Mouse (Mus musculus) hindbrain, embryonic 13.5 days (tissue): Measurements from ENCODE around the gene Epop. TPM values are rescaled to one million over a fixed set of nuclear protein-coding genes. Genes with fewer than 3 reads are reported as not detected.

Experiments
- ATAC-seq: fragments of 200-750 bp; cut with Nextera tagmentation; 2 replicates; pipeline ENCODE4 v1.8.0; 2017; ENCODE audit warnings: moderate TSS enrichment; ENCODE audit not compliant: low FRiP score
- H3K27ac ChIP-seq: fragments of 300-500 bp; sonication (generic); 2 replicates; pipeline ENCODE4 v1.5.1; 2015; ENCODE audit warnings: inconsistent platforms, mild to moderate bottlenecking, moderate library complexity
- H3K27me3 ChIP-seq: fragments of 300-500 bp; sonication (generic); 2 replicates; pipeline ENCODE4 v1.6.1; 2015; ENCODE audit warnings: mild to moderate bottlenecking, inconsistent platforms
- H3K36me3 ChIP-seq: fragments of 300-500 bp; sonication (generic); 2 replicates; pipeline ENCODE4 v1.6.1; 2015; ENCODE audit warnings: mild to moderate bottlenecking, inconsistent platforms
- H3K4me1 ChIP-seq: fragments of 300-500 bp; sonication (generic); replicated peaks from 2 replicates; pipeline ENCODE4 v1.6.1; 2015; ENCODE audit warnings: inconsistent platforms
- H3K4me2 ChIP-seq: fragments of 300-500 bp; sonication (generic); 2 replicates; pipeline ENCODE4 v1.6.1; 2015; ENCODE audit warnings: inconsistent platforms, mild to moderate bottlenecking, moderate library complexity
- H3K4me3 ChIP-seq: fragments of 300-500 bp; sonication (generic); 2 replicates; pipeline ENCODE4 v1.5.1; 2015; ENCODE audit warnings: mild to moderate bottlenecking, inconsistent platforms
- H3K9ac ChIP-seq: fragments of 300-500 bp; sonication (generic); 2 replicates; pipeline ENCODE4 v1.6.1; 2015; ENCODE audit warnings: mild to moderate bottlenecking, inconsistent platforms
- H3K9me3 ChIP-seq: fragments of 300-500 bp; sonication (generic); 2 replicates; pipeline ENCODE4 v1.6.1; 2016; ENCODE audit warnings: inconsistent platforms
- WGBS: fragments of 180-500 bp; shearing (Covaris S2); methylation state at CpG from one replicate; pipeline ENCODE4 v1.1.7; 2015; 5-methylcytosine and 5-hydroxymethylcytosine counted together
- microRNA-seq: library from miRNA; unstranded; fragments of <30 nt; microRNA quantifications from one replicate; pipeline ENCODE4, GENCODE M21; 2016
- polyA plus RNA-seq: library from polyadenylated mRNA; unstranded; fragments of >200 nt; fragmentation: Nextera tagmentation; extraction: Ambion mirVana; gene quantifications from 2 replicates; pipeline ENCODE4 v1.2.1, GENCODE M21; 2015

Gene Epop
- polyA plus RNA-seq, 1 experiment from 2014 or later: 3.0 TPM

DNA sequence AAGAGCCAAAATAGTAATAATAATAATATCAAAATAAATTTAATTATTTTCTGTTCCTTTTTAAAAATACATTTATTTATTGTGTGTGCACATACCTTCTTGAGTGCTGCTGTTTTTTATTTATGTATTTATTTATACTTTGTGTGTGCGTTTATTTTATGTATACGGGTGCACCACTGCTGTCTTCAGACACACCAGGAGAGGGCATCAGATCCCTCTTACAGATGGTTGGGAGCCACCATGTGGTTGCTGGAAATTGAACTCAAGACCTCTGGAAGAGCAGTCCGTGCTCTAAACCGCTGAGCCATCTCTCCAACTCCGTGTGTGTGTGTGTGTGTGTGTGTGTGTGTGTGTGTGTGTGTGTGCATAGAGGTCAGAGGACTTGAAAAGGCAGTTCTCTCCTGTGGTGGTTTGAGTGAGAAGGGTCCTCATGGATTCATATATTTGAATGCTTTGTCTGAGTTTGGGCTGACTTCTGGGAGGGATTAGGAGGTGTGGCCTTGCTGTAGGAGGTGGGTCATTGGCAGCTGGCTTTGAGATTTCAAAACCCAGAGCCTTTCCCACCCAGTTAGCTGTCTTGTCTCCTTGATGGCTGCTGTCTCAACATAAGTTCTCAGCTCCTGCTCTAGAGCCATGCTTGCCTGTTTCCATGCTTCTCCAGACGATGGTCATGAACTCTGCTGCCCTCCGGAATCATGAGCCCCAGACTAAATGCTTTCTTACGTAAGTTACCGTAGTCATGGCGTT lies 31.4 kb downstream of the Epop start:
- no peak for ATAC-seq
- no peaks in the 10 kb centered on the region for H3K9me3 ChIP-seq
- 77% methylated on average over 10 of the region's 10 CpGs for WGBS

DNA sequence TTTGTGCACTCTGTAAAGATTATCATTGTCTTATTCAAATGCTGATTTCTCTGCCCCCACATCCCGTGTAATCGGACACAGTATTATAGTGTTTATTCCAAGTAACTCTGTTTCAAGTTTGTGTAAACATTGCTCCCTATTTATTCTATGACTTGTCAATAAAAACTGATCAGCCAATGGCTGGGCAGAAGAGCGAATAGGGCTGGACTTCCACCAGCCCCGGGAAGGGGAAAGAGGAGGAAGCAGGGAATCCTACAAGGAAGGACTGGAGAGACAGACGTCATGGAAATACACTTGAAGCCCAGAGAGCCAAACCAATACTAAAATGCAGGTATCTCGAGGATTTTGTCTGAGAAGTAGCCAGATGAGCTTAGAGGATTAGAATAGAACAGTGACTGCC lies 35.4 kb downstream of the Epop start:
- 52% methylated on average over 6 of the region's 6 CpGs for WGBS
- no peak for ATAC-seq

More for the DNA sequence above, 31.4 kb downstream of the Epop start:
- H3K4me1 ChIP-seq: no peaks in the 10 kb centered on the region
- H3K36me3 ChIP-seq: no peaks in the 10 kb centered on the region
- H3K27ac ChIP-seq: no peak overlapping the region
- no peak overlapping the region for H3K4me3 ChIP-seq
- no peak overlapping the region for H3K4me2 ChIP-seq
- H3K27me3 ChIP-seq: no peaks in the 10 kb centered on the region
- H3K9ac ChIP-seq: no peak overlapping the region

DNA sequence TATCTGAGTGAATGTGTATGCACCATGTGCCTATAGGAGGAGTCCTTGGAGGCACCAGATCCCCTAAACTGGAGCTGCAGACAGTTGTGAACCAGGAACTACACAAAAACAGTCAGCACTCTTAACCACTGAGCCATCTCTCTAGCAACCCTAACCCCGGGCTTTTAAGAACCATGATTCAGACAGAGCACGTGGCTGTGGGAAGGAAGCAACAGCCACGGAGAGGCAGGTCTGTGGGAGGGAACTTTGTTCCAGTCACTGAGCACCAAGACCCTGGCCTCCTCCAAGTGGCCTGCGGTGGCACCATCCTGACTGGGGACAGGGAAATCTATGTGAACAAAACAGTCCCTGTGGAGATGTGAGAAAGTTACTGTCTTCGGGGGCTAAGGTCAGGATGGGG lies 37.6 kb downstream of the Epop start:
- Histone ChIP-seq H3K27ac (no peak overlapping the region), H3K36me3 (no peaks in the 10 kb centered on the region), H3K4me1 (peaks cover 14% of the 10 kb centered on the region), H3K4me2 (no peak overlapping the region), H3K9me3 (no peaks in the 10 kb centered on the region), H3K9ac (no peak overlapping the region), H3K4me3 (no peak overlapping the region), H3K27me3 (peaks cover 18% of the 10 kb centered on the region)
- no peak for ATAC-seq
- 36% methylated on average over 5 of the region's 5 CpGs for WGBS

More for the DNA sequence above, 35.4 kb downstream of the Epop start:
- H3K9me3 ChIP-seq: no peaks in the 10 kb centered on the region
- H3K4me3 ChIP-seq: no peak overlapping the region
- no peak overlapping the region for H3K4me2 ChIP-seq
- H3K27me3 ChIP-seq: peaks cover 12% of the 10 kb centered on the region
- no peak overlapping the region for H3K9ac ChIP-seq
- no peaks in the 10 kb centered on the region for H3K36me3 ChIP-seq
- H3K27ac ChIP-seq: no peak overlapping the region
- peaks cover 11% of the 10 kb centered on the region for H3K4me1 ChIP-seq

DNA sequence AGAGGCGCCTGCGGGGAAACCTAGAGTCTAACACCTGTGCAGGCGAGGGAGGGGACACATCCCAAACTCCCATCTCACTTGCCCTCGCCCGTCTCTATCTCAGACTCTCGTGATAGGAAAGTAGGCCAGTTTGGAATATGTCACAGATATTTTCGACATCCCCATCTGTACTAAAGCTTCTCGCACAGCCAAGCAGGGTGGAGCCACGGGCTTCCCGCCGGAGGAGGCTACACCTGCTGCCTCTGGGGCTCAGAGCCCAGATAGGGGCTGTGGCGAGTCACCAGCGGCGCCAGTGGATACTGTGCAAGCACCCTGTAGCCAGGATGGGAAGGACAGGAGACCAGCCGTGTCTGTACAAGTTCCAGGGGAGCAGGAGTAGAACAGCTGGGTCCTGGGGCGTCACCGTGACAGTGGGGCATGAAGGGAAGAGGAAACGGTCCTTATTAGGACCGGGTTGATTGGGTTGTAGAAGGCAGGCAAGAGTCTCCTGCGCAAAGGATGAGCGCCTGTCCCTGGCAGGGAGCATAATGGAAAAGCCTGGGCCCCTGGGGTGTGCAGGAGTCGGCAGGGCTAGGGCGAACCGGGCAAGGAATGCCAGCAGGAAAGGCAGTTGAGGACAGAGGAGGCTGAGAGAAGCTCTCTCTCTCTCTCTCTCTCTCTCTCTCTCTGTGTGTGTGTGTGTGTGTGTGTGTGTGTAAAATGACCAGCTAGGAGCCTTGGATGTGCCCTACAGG lies 39.1 kb downstream of the Epop start:
- 32% methylated on average over 24 of the region's 24 CpGs for WGBS
- Histone ChIP-seq H3K9me3 (no peaks in the 10 kb centered on the region), H3K27me3 (peaks cover 18% of the 10 kb centered on the region), H3K4me3 (no peak overlapping the region), H3K36me3 (no peaks in the 10 kb centered on the region), H3K9ac (peak overlapping the region; percentile 35; the same call in 1 of the 2 replicates), H3K4me1 (peaks cover 14% of the 10 kb centered on the region), H3K27ac (no peak overlapping the region), H3K4me2 (peak overlapping the region; percentile 13; the same call in 1 of the 2 replicates)
- ATAC-seq: no peak

DNA sequence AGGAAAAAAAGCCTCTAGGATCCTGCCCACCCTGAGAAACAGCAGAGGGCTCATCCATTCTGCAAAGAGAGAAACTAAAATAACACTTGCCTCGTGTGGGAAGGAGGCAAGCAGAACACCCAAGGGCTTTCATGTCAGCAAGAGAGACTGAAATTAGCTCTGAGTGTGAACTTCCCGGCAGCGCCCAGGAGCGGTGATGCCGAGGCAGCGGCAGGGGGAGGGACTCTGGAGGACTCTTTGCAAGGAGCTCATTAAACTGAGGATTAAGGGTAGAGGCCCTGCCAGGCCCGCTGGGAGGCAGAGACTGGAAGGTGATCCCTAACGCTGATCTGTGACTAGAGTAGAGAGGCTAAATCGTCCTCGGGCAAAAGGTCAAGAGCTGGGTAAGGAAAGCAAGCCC lies 40.3 kb downstream of the Epop start:
- H3K27ac ChIP-seq: no peak overlapping the region
- WGBS: 3% methylated on average over 10 of the region's 10 CpGs
- no peak overlapping the region for H3K4me3 ChIP-seq
- ATAC-seq: no peak
- peaks cover 14% of the 10 kb centered on the region for H3K4me1 ChIP-seq
- H3K9ac ChIP-seq: no peak overlapping the region
- H3K36me3 ChIP-seq: no peaks in the 10 kb centered on the region
- peaks cover 18% of the 10 kb centered on the region for H3K27me3 ChIP-seq
- no peak overlapping the region for H3K4me2 ChIP-seq
- no peaks in the 10 kb centered on the region for H3K9me3 ChIP-seq

DNA sequence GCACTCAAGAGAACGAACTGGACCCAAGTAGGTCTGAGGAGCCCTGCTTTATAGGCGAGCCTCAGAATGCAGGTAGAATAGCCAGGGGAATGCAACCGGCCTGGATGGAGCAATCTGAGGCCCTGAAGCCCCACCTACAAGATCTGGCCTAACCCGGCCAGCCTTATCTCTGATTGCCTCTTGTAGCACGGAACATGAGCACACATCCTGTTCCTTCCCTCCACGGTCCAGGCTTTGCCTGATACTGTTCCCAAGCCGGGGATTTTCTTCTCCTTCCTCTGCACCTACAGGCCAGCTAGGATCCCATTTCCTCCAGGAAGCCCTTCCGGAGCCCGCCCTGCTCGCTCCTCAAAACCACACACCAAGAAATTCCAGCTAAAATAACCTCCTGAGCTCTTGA lies 43.6 kb downstream of the Epop start:
- H3K9ac ChIP-seq: no peak overlapping the region
- no peak overlapping the region for H3K4me2 ChIP-seq
- H3K27me3 ChIP-seq: peaks cover 18% of the 10 kb centered on the region
- no peak overlapping the region for H3K4me3 ChIP-seq
- H3K36me3 ChIP-seq: no peaks in the 10 kb centered on the region
- no peak for ATAC-seq
- WGBS: 78% methylated on average over 10 of the region's 10 CpGs
- H3K27ac ChIP-seq: no peak overlapping the region
- H3K4me1 ChIP-seq: peaks cover 14% of the 10 kb centered on the region
- no peaks in the 10 kb centered on the region for H3K9me3 ChIP-seq

DNA sequence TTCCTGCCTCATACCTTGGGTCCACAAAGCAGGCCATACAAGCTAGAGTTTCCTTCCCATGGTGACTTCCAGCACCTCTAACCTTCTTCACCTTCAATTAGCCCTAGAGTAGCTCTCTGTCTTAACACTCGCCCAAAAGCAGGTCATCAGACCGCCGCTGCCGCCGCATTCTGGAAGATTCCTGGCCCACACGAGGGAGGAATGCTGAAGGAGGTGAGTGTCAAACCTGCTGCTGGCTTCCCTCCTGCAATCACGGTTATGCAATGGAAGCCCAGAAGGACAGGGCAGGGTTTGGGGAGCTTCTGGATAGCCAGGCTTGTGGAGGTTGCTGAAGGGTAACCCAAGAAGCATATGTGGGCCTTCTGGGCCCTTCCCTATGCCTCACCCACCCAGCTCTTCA lies 45.0 kb downstream of the Epop start:
- Histone ChIP-seq H3K9ac (no peak overlapping the region), H3K27ac (no peak overlapping the region), H3K4me1 (peaks cover 9% of the 10 kb centered on the region), H3K4me2 (no peak overlapping the region), H3K36me3 (no peaks in the 10 kb centered on the region), H3K9me3 (no peaks in the 10 kb centered on the region), H3K4me3 (no peak overlapping the region), H3K27me3 (peaks cover 9% of the 10 kb centered on the region; the same call in 1 of the 2 replicates)
- ATAC-seq: no peak
- 76% methylated on average over 7 of the region's 7 CpGs for WGBS

DNA sequence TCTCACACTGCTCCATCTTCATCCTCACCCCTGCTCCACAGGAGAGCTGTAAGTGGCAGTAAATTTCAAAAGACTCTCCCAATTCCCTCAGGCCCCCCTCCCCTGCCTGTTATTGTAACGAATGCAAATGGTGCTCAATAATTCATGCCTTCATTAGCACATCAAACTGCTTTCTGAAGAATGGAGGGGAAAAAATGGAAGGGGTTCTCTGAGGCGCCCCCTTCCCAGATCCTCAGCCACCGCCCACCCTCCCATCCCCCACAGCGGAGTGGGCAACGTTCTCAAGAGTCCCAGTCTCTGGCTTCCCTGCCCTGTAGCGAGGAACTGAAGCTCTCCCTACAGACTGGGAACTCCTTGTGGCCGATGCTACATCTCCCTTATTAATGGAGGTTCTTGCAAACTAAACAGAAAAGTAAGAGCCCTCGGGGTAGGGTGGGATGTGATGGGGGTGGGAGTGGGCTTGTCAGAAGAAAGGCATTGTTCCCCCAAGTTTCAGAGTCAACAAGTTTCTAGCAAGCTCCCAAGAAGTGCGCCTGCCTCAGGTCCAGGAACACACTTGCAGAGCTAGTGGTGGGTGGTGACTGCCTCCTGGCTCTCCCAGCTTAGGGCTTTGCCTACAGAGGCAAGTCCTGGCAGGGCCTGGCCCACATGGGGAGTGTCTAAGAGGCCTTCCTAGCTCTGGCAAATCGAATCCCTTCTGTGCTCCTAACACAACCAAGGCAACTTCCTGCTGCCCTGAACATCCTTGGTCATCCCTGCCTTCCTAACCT lies 50.2 kb downstream of the Epop start:
- Histone ChIP-seq H3K4me1 (peaks cover 30% of the 10 kb centered on the region), H3K27ac (no peak overlapping the region), H3K36me3 (no peaks in the 10 kb centered on the region), H3K4me2 (no peak overlapping the region), H3K4me3 (no peak overlapping the region), H3K9ac (no peak overlapping the region), H3K9me3 (no peaks in the 10 kb centered on the region), H3K27me3 (0 out of 2 replicates have a peak, but pooled peaks cover 16% of the 10 kb centered on the region)
- WGBS: 6% methylated on average over 10 of the region's 10 CpGs
- no peak for ATAC-seq

DNA sequence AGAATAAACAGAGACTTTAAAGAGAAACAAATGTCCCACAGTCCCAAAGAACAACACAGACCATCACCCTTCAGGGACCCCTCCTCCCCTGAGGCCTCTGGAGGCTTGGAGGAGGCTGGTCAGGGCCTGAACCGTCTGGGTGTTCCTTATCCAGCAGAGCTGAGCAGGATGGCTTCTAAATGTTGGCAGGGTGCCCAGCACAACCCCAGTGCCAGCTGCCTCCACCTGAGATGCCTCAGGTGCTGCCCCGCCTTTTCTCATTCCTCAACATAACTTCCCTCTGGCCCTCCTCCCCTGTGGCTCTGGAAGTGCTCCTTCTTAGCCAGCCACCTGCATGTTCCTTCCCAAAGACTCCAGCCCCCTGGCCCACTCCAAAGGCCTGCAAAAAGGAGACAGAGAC lies 51.2 kb downstream of the Epop start:
- no peak for ATAC-seq
- H3K4me1 ChIP-seq: peaks cover 39% of the 10 kb centered on the region
- no peak overlapping the region for H3K4me2 ChIP-seq
- H3K4me3 ChIP-seq: no peak overlapping the region
- H3K9ac ChIP-seq: no peak overlapping the region
- WGBS: 31% methylated on average over 2 of the region's 2 CpGs
- H3K36me3 ChIP-seq: no peaks in the 10 kb centered on the region
- H3K27ac ChIP-seq: no peak overlapping the region
- H3K9me3 ChIP-seq: no peaks in the 10 kb centered on the region
- H3K27me3 ChIP-seq: 0 out of 2 replicates have a peak, but pooled peaks cover 16% of the 10 kb centered on the region

Small RNA genes within 50 kb of the gene (microRNA-seq; reads per million reads assigned to microRNA genes)
- gene Gm24158 (not detected), gene Mir6927 (not detected)

Other genes with a start within 250 kb of the Epop start
- gene Arhgap23, start 214.2 kb downstream of the Epop start, polyA plus RNA-seq: 6.6 and 6.7 TPM in 2 replicates
- gene 4933428G20Rik, start 129.4 kb downstream of the Epop start, polyA plus RNA-seq: 0.96 and 1.2 TPM in 2 replicates
- 6.0 and 7.0 TPM in 2 replicates for gene Srcin1, start 53.5 kb downstream of the Epop start, polyA plus RNA-seq
- 3.4 and 4.1 TPM in 2 replicates for gene Mllt6, start 33.7 kb upstream of the Epop start, polyA plus RNA-seq
- gene Cisd3, start 56.1 kb upstream of the Epop start, polyA plus RNA-seq: 23.8 and 25.6 TPM in 2 replicates
- gene Pcgf2, start 70.8 kb upstream of the Epop start, polyA plus RNA-seq: 26.2 and 26.3 TPM in 2 replicates
- gene Psmb3, start 73.7 kb upstream of the Epop start, polyA plus RNA-seq: 476 and 483 TPM in 2 replicates
- gene Pip4k2b, start 115.0 kb upstream of the Epop start, polyA plus RNA-seq: 4.3 and 4.7 TPM in 2 replicates
- gene Cwc25, start 136.9 kb upstream of the Epop start, polyA plus RNA-seq: 17.6 and 18.3 TPM in 2 replicates
- gene 1700001P01Rik, start 146.2 kb upstream of the Epop start, polyA plus RNA-seq: 0.68 and 0.79 TPM in 2 replicates
- gene Rpl23, start 152.7 kb upstream of the Epop start, polyA plus RNA-seq: 369 and 380 TPM in 2 replicates
- gene Lasp1, start 169.3 kb upstream of the Epop start, polyA plus RNA-seq: 131 and 137 TPM in 2 replicates
- gene B230217C12Rik, start 211.1 kb upstream of the Epop start, polyA plus RNA-seq: 28.9 and 29.2 TPM in 2 replicates